Mouse (Mus musculus) liver, embryonic 16.5 days (tissue): Measurements from ENCODE around the gene Sypl2. TPM values are rescaled to one million over a fixed set of nuclear protein-coding genes. Genes with fewer than 3 reads are reported as not detected.
"Not testable (repeated sequence)": the region's sequence is repeated elsewhere in the genome, so short reads cannot be mapped to it uniquely, and the experiment has no call there.

Experiments
- ATAC-seq: fragments of 200-750 bp; cut with Nextera tagmentation; 2 replicates; pipeline ENCODE4 v1.8.0; 2017; ENCODE audit warnings: low read depth, mild to moderate bottlenecking, moderate number of reproducible peaks, moderate library complexity
- H3K27ac ChIP-seq: fragments of 300-500 bp; sonication (generic); 2 replicates; pipeline ENCODE4 v1.5.1; 2014; ENCODE audit warnings: mild to moderate bottlenecking, low read length
- H3K27me3 ChIP-seq: fragments of 300-500 bp; sonication (generic); 2 replicates; pipeline ENCODE4 v1.6.1; 2014; ENCODE audit warnings: low read depth, low read length, mixed read lengths; ENCODE audit not compliant: control insufficient read depth, insufficient read depth
- H3K36me3 ChIP-seq: fragments of 300-500 bp; sonication (generic); 2 replicates; pipeline ENCODE4 v1.6.1; 2014; ENCODE audit warnings: mild to moderate bottlenecking; ENCODE audit not compliant: control insufficient read depth, insufficient read depth
- H3K4me1 ChIP-seq: fragments of 300-500 bp; sonication (generic); 2 replicates; pipeline ENCODE4 v1.6.1; 2014; ENCODE audit warnings: low read depth, low read length, mixed read lengths; ENCODE audit not compliant: control insufficient read depth
- H3K4me2 ChIP-seq: fragments of 300-500 bp; sonication (generic); 2 replicates; pipeline ENCODE4 v1.6.1; 2014; ENCODE audit warnings: low read depth, low read length, mixed read lengths
- H3K4me3 ChIP-seq: fragments of 300-500 bp; sonication (generic); 2 replicates; pipeline ENCODE4 v1.5.1; 2014; ENCODE audit warnings: low read depth, mild to moderate bottlenecking, low read length
- H3K9ac ChIP-seq: fragments of 300-500 bp; sonication (generic); 2 replicates; pipeline ENCODE4 v1.6.1; 2014; ENCODE audit warnings: low read depth, low read length
- H3K9me3 ChIP-seq: fragments of 300-500 bp; sonication (generic); replicated peaks from 2 replicates; pipeline ENCODE4 v1.6.1; 2016; ENCODE audit warnings: low read length; ENCODE audit not compliant: control insufficient read depth
- WGBS: fragments of 180-500 bp; shearing (Covaris S2); extraction: QIAGEN DNeasy Blood & Tissue Kit; methylation state at CpG from one replicate; pipeline ENCODE4 v1.1.7; 2014; ENCODE audit not compliant: insufficient replicate concordance; 5-methylcytosine and 5-hydroxymethylcytosine counted together
- polyA plus RNA-seq: library from polyadenylated mRNA; unstranded; fragments of >200 nt; fragmentation: Nextera tagmentation; extraction: Ambion mirVana; gene quantifications from 2 replicates; pipeline ENCODE4 v1.2.1, GENCODE M21; 2015

The Sypl2 gene
- 0.20 and 0.71 TPM in 2 replicates for polyA plus RNA-seq

- no peaks in the 10 kb centered on the region for H3K36me3 ChIP-seq
- no peaks in the 10 kb centered on the region for H3K9me3 ChIP-seq
- no peak within 1 kb of the TSS for H3K27ac ChIP-seq
- H3K4me3 ChIP-seq, result peak within 1 kb of the TSS; percentile 49
- peaks cover 47% of the 10 kb centered on the region for H3K27me3 ChIP-seq
- no peak for ATAC-seq
- H3K4me2 ChIP-seq, result peak within 1 kb of the TSS; percentile 59
- H3K9ac ChIP-seq, result no peak within 1 kb of the TSS
- H3K4me1 ChIP-seq, result no peaks in the 10 kb centered on the region; the same call in 1 of the 2 replicates
- WGBS, result 7% methylated on average over 42 of the region's 44 CpGs
Observed at GRCm38 (mm10) chr3:108226558-108227350, at the start of gene Sypl2. Sypl2 (minus strand) TSS chr3:108226648.

GRCm38 (mm10) chr3:108259319-108259718 lies 32.9 kb upstream of the Sypl2 start:
- H3K4me1 ChIP-seq, result peaks cover 14% of the 10 kb centered on the region
- no peaks in the 10 kb centered on the region for H3K9me3 ChIP-seq
- H3K4me3 ChIP-seq, result no peak overlapping the region
- no peaks in the 10 kb centered on the region for H3K27me3 ChIP-seq
- peak overlapping the region; percentile 77; the same call in 1 of the 2 replicates for H3K4me2 ChIP-seq
- WGBS, result 30% methylated on average over 3 of the region's 3 CpGs
- no peak for ATAC-seq
- H3K9ac ChIP-seq, result no peak overlapping the region
- no peak overlapping the region for H3K27ac ChIP-seq
- peaks cover 10% of the 10 kb centered on the region; the same call in 1 of the 2 replicates for H3K36me3 ChIP-seq

- WGBS, result 20% methylated on average over 3 of the region's 3 CpGs
- no peak for ATAC-seq
- peak overlapping the region; percentile 91 for H3K9ac ChIP-seq
- H3K4me2 ChIP-seq, result peak overlapping the region; percentile 77
- no peaks in the 10 kb centered on the region for H3K9me3 ChIP-seq
- H3K4me1 ChIP-seq, result peaks cover 14% of the 10 kb centered on the region
- no peaks in the 10 kb centered on the region for H3K27me3 ChIP-seq
- peak overlapping the region; percentile 87 for H3K27ac ChIP-seq
- peaks cover 9% of the 10 kb centered on the region; the same call in 1 of the 2 replicates for H3K36me3 ChIP-seq
- H3K4me3 ChIP-seq, result peak overlapping the region; percentile 80
Observed at GRCm38 (mm10) chr3:108257831-108258500, 31.5 kb upstream of the Sypl2 start.

GRCm38 (mm10) chr3:108256719-108257637 lies 30.5 kb upstream of the Sypl2 start, which contains the start of gene Psma5:
Psma5 (plus strand) TSS chr3:108256926.
- Histone ChIP-seq H3K4me1 (peaks cover 14% of the 10 kb centered on the region), H3K27me3 (no peaks in the 10 kb centered on the region), H3K27ac (peak within 1 kb of the TSS; percentile 87), H3K36me3 (peaks cover 3% of the 10 kb centered on the region; the same call in 1 of the 2 replicates), H3K4me2 (peak within 1 kb of the TSS; percentile 86), H3K4me3 (peak within 1 kb of the TSS; percentile 80), H3K9me3 (no peaks in the 10 kb centered on the region), H3K9ac (peak within 1 kb of the TSS; percentile 91)
- under 1% methylated on average over 79 of the region's 79 CpGs for WGBS
- peak; percentile 97 for ATAC-seq

GRCm38 (mm10) chr3:108246857-108247256 lies 20.4 kb upstream of the Sypl2 start:
- 50% methylated on average over 2 of the region's 2 CpGs for WGBS

GRCm38 (mm10) chr3:108241243-108241839 lies 14.9 kb upstream of the Sypl2 start:
- H3K4me2 ChIP-seq, result no peak overlapping the region
- H3K27ac ChIP-seq, result no peak overlapping the region
- no peaks in the 10 kb centered on the region for H3K4me1 ChIP-seq
- ATAC-seq, result no peak
- H3K9ac ChIP-seq, result no peak overlapping the region
- 66% methylated on average over 3 of the region's 3 CpGs for WGBS
- no peaks in the 10 kb centered on the region for H3K9me3 ChIP-seq
- no peaks in the 10 kb centered on the region for H3K36me3 ChIP-seq
- no peak overlapping the region for H3K4me3 ChIP-seq
- H3K27me3 ChIP-seq, result no peaks in the 10 kb centered on the region

More at GRCm38 (mm10) chr3:108246857-108247256, 20.4 kb upstream of the Sypl2 start:
- no peaks in the 10 kb centered on the region for H3K9me3 ChIP-seq
- H3K4me3 ChIP-seq, result no peak overlapping the region
- ATAC-seq, result no peak
- H3K4me1 ChIP-seq, result no peaks in the 10 kb centered on the region
- H3K36me3 ChIP-seq, result no peaks in the 10 kb centered on the region
- H3K27ac ChIP-seq, result no peak overlapping the region
- H3K27me3 ChIP-seq, result no peaks in the 10 kb centered on the region
- H3K9ac ChIP-seq, result no peak overlapping the region
- H3K4me2 ChIP-seq, result no peak overlapping the region

GRCm38 (mm10) chr3:108237474-108238102 lies 11.1 kb upstream of the Sypl2 start:
- ATAC-seq, H3K36me3 ChIP-seq, H3K9me3 ChIP-seq, H3K4me3 ChIP-seq, H3K27ac ChIP-seq, H3K27me3 ChIP-seq, H3K4me1 ChIP-seq, H3K9ac ChIP-seq, H3K4me2 ChIP-seq: not testable (repeated sequence)
- 68% methylated on average over 4 of the region's 4 CpGs for WGBS

- Histone ChIP-seq H3K9me3 (no peaks in the 10 kb centered on the region), H3K9ac (no peak overlapping the region), H3K27me3 (peaks cover 14% of the 10 kb centered on the region), H3K36me3 (no peaks in the 10 kb centered on the region), H3K4me1 (no peaks in the 10 kb centered on the region), H3K4me3 (no peak overlapping the region), H3K27ac (no peak overlapping the region), H3K4me2 (no peak overlapping the region)
- no peak for ATAC-seq
- WGBS, result 62% methylated on average over 4 of the region's 4 CpGs
Observed at GRCm38 (mm10) chr3:108231646-108232045, 5.2 kb upstream of the Sypl2 start.
